Mouse (Mus musculus) spleen, postnatal 10 days (tissue): ENCODE measurements around the gene Akap13.
A peak's percentile ranks its signal among the peaks of the same experiment; 100 is the strongest.

Source experiments
- DNase-seq, 2 experiments: peaks; one replicate each; pipeline ENCODE4 v3.0.0; 2021 to 2022; ENCODE audit warnings: low spot score in 2 of 2

The Akap13 gene

DNA sequence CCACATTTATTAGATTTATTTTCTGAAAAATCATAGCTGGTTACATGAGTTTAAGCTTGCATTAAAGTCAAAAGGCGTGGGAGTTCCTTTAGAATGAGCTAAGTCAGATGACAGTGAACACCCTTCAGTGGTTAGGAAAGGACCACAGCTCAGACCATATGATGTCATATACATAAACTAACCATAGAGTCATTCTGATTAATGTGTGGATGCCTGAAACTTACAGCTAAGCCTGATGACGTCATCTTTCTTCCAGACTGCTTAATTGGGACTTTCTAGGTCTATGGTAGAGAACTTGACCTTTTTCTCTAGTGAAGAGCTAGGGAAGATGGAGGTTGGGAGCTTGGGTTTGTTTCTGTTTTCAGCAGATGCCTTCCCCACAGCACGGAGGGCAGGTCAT is 211.6 kb downstream of the Akap13 start:
- no peak for DNase-seq

DNA sequence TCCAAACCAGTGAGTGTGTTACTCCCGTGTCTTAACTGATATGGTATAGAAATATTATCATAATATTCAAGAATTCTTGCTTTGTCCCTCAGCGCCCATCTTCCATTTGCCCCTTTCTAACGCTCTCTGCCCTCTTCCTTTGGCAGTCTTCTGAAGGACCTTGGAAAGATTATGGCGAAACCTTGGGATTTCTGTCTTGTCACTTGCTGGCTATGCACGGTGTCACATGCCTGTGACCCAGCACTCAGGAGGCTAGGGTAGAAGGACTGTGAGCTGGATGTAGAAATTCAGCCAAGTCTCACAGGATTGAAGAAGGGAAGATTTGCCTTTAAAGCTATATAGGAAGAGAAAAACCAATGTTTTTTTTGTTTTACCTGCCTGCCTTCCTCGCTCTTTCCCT is 212.2 kb downstream of the Akap13 start:
- DNase-seq: no peak

DNA sequence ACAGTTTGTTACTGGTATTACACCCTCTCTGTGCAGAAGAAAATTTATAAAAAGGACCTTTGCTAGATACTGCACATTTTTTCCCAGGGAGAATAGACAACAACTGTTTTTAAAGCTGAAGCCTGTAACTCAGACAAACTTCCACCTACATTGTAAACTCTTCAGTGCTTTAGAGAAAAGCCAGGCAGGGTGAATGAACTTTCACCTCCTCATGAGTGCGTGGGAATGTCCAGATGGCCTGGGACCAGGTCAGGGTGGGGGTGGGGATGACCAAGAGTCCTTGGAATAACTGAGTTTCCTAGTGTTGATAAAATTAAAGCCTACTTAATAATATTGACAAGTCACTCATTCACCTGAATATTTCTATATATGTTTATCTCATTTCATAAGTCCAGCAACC is 213.1 kb downstream of the Akap13 start:
- no peak for DNase-seq

DNA sequence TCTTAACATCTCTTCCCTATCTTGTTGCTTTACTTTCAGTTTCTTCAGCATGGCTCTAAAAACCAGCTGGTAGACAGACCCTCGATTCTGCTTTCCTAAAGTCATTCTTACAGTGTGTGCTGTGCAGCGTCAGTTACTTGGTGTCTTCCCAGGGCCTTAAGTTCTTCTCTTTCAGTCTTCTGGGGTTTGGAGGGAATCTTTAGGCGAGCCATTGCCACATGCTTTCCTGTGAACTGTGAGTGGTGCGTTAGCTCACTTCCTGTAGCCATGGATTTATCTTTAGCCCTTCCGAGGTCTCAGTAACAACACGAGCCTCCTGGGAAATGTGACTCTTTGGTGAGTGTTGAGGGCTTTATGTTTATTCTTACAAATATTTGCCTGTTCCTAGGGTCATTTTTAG is 214.1 kb downstream of the Akap13 start:
- DNase-seq: no peak

DNA sequence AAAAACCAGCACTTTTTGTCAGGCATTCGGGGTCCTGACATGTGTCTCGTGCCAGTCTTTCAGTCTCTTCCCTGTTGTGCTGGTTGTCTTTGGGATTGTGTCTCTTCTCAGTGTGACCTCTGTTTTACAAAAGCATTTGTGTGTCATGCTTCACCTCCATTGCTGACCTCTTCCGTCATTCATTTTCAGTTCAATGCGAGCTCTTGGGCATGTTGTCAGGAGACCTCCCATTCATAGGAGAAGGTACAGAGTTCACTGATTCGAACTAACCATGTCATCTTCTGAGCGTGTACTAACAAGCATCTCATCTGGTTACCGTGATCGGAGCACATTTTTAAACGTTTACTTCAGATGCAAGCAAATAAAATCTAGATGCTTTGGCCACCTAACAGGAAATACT is 224.3 kb downstream of the Akap13 start:
- no peak for DNase-seq

DNA sequence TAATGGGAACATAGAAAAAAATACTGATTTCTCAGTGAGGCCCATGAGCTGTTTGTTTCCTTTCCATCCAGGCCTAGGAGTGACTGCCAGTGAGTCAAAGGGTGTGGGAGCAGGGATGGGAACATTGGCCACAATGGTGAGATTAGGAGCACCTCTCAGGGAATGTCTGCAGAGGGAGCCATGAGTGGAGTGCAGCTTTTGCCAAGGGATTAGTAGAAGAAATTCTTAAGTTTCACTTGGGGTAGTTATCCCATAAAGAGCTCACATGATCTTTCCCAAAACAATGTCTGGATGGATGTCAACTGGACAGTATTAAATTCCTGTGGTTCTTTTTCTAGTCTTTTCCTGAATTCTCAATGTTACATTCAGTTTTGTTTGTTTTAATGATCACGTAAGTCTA is 227.6 kb downstream of the Akap13 start:
- DNase-seq: no peak

DNA sequence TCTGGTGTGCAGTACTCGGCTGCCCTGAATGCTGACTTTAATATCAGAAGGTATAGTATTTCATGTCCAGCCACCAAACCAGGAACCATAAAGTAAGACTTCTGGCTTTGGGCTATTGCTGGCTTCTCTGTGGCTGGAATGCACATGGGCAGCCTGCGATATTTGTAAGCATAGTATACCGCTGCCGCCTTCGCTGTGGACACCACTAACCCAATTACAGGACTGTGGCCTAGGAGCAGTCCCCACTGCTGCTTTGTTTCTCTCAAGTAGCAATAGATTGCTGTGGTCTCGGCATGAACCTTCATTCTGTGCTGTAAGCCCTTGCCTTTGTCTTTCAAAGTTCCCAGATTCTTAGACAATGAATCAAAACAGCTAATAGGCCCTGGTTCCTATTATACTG is 228.1 kb downstream of the Akap13 start:
- DNase-seq: no peak

DNA sequence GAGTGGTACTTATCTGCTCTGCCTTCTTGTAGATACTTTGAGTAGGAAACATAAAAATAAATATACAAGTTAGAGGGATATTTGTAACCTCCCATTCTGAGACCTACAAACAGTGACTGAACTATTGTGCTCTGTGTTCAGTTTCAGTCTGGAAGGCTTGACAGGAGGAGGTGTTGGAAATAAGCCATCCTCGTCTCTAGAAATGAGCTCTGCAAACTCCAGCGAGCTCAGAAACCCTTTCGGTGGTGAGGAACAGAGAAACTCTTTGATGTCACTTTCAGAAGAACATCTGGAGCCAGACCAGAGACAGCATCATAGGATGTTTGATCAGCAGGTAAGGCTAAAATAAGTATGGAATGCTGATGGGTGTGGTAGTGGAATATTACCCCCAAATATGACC is 229.6 kb downstream of the Akap13 start:
- DNase-seq: no peak

DNA sequence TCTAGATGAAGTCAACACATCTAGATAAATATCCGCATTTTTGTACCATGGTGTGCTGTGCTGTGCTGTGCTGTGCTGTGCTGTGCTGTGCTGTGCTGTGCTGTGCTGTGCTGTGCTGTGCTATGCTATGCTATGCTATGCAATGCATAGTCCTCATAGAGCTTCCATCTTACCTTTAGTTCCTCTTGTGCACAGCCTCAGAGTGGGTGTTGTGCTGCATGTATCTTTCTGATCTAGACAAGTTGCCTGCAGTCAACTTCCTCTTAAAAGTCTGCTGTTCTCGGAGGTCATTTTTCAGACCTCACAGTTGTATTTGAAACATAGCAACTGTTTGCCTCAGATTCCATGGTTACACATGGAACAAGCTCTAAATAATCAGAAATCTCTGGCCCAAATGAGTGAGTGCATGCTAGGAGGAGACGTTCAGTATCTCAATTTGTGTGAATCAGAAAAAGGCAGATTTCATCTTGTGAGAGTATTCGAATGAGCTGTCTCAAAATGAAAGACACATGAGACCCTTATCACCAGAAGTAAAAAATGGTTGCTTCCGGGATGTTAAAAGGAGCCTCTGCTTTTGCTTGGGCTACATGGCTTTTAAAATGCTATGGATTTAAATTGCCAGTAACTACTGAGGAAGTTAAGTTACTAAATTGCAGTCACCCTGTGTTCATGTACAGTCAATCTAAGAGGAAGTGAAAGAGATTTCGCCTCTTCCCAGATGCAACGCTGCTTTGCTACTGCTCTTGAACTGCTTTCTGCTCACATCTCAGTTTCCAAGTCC is 230.9 kb downstream of the Akap13 start:
- DNase-seq: no peak

DNA sequence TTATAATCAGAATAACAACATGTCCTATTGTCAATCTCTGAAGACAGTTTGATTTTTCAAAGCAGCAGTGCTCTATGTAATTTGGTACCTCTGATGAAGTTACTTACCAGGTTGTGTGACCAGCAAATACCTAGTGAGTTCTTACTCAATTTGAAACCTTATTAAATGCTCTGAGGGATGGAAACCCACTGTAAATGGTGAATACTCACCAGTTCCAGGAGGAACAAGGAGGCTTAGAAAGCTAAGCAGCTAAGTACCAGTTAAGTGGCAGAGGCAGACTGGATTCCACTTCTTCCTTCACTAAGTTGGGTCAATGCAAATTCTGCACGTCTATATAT is 231.5 kb downstream of the Akap13 start:
- no peak for DNase-seq

DNA sequence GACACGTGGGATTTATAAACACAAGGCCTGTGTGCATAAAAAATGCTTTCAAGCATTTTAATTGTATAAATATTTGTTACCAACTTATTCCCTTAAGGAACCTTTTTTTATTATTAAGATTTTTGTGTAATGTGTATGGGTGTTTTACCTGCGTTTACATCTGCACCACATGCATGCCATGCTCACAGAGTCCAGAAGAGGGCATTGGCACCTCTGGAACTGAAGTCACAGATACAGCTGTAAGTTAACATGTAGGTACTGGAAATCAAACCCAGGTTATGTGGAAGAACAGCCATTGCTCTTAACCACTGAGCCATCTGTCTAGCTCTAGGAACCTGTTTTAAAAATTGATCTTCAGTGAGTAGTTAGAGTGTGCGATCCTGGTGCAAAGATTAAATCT is 232.8 kb downstream of the Akap13 start:
- DNase-seq: peak in 1 of 2 experiments; percentile 41

DNA sequence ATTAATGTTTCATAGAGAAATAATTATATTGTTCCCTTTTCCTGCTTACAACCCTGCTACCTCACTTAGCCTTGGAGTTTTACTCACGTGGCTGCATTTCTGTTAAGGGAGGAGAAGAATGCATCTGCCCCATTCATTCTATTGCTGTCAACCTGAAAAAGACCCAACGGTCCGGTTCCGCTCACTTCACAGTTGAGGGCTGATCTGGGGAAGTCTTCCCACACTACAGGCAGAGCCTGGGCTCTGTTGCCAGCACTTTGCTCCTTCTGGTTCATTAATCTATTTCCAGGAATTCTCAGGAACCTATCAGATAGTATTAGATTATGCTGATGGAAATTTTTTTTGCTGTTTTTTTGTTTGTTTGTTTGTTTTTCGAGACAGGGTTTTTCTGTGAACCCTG is 239.4 kb downstream of the Akap13 start:
- no peak for DNase-seq

DNA sequence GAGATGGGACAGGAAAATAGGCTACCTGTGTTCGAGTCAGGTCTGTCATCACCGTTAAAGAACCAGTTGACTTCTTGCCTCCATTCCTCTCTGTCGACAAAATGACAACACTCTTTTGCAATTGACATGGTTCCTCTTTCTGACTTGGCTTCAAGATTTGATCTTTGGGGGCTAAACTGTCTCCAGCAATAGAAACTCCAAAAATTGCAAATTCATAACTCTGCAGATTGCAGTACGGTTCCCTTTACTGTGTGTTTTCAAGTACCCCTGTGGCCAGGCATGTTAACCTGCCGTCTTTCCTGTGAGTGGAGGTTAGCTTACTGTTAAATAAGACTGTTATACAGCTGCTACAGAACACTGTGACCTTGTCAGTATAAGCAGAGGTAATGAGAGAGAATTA is 244.5 kb downstream of the Akap13 start:
- DNase-seq: no peak

DNA sequence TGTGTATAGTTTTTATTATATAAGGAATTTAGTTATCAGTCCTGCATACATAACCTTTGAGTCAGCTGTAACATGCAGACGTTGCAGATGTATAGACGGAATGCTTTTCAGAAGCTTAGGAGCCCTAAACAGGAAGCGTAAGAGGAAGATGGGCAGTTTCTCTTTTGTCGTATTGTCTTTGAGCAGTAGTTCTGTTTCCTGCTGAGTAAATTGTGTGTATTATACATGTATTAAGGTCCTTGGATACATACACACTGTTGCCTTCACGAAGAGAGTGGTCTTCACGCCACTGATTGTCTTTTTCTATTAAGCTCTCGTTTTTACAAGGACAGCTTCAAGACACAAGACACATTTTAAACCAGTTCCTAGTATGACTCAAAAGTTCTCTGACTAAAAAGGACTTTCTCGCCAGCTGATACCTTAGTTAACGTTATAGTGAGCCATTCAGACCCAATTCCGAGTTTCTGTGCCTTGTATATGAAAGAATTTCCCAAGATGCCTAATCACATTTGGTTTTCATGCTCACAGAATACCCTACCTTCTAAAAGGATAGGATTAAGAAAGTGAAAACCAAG is 245.5 kb downstream of the Akap13 start:
- DNase-seq: no peak

DNA sequence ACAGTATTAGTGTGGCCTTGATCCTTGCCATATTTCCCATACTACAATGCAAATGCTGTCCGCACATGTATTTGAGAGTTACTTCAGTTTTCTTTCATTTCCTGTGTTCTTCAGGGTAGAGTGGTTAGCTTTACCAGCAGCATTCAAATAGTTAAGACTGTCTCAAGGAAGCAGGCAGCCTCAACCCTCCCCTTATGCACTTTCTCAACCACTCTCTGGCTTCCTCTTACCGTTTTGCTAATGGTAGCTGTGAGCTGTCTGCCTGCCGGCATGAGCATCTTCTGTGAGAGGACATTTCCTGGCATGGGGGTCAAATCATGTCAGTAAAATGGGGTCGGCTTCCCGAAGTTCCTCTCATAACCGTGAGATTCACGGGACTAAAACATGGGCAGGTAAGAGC is 246.4 kb downstream of the Akap13 start:
- peak; percentile 40 to 51 for DNase-seq

DNA sequence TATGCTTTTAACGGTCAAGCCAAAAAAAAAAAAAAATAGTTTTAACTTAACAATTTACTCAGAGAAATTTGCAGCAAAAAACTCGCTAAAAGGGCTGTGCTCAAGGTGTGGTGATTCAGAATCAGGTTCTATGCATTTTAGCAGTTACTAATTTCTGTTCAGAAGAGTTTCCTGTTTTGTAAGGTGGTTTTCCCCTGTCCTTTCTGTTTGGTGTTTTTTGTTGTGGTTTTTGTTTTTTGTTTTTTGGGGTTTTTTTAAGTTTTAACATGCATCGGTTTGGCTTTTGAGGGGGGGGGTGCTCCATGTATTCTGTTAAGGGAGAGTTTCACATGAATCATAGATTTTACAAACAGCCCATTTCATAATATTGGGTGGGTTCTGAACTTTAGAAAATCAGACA is 247.0 kb downstream of the Akap13 start:
- DNase-seq: no peak

DNA sequence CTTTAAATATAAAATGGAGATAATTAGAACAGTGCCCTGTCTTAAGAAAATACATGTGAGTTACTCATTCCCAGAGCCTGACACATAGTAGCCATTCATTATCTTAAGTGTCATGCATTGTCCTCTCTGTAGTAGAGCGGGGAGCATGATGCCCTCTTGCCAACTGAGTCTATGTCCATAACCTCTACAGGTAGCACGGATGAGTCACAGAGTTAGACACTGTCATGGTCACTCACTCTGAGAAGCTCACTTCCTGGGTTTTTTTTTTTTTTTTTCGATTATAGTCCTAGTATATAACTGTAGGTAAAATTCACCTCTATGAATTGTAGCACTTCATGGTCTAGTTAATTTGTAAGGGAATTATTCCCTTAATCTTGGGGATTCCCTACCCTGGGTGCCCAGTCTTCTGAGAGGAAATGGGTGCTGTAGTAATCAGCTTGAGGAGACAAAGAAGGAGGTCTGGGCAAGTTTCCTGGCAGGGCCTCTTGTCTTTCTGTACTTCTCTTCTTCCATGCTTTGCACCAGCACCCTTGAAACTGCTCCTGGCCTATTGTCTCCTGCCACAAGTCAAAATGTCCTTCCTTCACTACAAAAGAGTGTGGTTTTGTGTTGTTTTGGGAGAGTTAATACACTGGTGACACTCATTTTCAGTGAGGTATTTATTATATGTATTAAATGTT is 247.8 kb downstream of the Akap13 start:
- DNase-seq: no peak

DNA sequence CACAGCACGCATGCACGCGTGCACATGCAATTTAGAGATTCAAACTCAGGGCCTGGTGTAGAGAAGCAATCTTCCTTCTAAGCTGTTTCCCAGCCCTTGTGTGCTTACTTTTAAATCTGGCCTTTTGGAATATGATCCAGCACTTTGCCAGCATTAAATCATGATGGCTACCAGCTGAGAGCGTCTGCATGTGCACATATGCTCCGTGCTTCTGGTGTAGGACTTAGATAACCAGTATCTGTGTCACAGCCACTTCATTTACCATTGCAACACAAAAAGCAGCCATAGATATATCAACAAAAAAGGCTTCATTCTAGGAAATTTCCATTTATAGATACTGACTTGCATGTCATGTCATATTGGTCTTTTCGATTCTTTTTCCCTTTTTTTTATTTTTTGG is 249.5 kb downstream of the Akap13 start:
- no peak for DNase-seq

DNA sequence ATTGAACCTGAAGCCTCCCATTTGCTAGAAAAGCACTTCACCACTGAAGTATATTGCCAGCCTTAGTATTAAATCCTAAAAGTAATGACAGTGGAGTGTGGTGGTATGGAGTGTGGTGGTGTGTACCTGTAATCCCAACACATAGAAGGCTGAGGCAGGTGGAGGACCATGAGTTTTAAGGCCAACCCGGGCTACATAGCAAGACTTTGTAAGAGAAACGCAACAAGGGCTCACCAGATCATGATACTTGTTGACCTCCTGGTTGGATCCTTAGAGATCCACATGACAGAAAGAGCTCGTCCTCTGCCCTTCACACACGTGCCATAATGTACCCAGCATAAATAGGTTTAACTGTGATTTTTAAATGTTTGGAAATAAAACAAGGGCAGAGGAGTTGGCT is 254.6 kb downstream of the Akap13 start:
- DNase-seq: no peak

DNA sequence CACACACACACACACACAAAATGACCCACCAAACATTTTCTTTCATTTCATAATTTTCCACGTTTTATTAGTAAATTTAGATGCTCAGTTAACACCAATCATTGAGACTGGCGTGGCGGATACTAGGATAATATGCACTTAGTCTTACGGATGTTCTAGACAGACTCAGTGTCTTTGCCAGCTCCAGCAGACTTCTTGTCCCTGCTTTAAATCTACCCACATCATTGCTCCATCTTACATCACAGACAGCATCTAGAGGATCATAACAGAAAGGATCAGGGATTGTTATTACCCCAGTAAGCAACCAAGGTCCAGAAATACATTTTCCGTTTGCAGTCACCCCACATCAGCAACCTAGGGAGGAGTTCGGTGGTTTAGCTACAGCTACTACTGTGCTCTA is 255.6 kb downstream of the Akap13 start:
- DNase-seq: no peak

DNA sequence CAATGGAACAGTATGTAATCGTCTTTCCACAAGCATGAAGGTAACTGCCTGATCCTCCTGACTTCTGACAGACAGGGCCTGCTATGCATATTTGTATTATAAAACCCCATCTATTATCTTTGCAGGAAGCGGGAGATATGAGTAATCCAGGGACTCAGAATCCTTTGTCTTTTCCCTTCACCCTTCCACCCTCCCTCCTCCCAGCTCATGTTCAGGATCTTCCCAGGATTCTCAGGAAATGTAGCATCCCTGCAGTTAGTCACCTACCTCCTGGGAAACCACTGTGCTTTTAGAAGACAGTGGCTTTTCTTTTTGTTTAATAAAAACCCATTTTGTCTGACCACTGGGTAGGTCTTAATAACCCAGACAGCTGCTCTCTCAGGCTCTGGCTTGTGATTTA is 256.1 kb downstream of the Akap13 start:
- no peak for DNase-seq

DNA sequence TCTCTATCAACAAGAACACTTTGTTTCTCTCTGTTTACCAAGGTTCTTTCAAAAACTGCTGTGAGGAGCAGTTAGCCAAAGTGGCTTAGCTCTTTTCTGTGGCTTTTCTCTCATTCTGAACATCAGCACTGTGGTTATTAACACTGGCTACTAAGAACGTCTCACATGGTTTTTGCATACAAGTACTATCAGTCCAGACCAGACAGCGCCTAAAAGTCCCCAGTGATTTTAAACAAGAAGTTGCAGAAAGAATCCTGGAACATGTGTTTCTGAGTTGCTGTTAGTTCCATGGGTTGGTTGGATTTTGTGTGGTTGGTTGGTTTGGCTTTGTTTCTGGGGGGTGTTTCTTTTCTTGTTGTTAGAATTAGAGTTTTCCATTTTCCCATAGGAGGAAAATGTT is 257.5 kb downstream of the Akap13 start:
- DNase-seq: no peak

DNA sequence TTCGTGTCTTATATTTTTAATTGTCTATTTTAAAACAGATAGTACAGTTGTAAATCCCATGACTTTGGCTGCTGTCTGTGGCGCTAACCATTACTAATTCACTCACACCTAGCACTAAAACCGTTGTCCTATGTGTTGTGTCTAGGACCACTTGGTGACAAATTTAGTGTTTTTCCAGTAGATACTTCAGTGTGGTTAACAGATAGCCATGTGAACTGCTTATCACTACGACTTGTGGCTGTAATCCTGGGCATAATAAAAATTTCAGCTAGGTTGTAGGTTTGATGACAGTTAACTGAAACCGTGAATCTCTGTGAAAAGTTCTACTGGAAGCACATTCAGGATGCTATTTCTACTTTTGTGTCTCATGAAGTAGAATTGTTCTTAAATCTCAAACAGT is 258.6 kb downstream of the Akap13 start:
- no peak for DNase-seq
